In the genomic region with DNA sequence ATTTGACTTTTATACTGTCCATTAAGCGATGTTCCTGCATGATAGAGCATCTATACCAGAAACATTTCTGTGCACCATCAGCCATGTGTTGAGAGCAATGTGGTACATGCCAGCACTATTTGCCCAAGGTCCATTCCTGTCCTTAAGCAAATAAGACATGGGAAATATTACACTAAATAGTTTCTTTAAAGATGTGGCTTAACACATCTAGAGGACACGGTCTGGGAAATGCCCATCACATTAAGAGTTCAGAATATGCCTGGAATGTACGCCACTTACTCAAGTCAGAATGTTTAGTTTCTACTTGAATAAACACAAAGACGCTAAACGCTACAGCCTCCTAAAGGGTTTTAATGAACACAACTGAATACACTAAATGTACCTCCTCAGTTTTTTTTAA, we compare ENCODE assay signal across 18 mouse cellular contexts.
"Had no signal": no experiment of that assay in that cellular context is flagged by ENCODE, and none has a peak within 500 bp of the region (broad histone marks: within the 10 kb centered on the region; RNA-seq: fewer than 3 reads in every experiment).

No protein-coding gene starts in this region.

- H3K27ac ChIP-seq: limb, embryonic 15.5 days; liver, embryonic 12.5 days; liver, embryonic 14.5 days; midbrain, embryonic 10.5 days; midbrain, embryonic 12.5 days; neural tube, embryonic 13.5 days; neural tube, embryonic 15.5 days had no signal

- H3K4me1 ChIP-seq: limb, embryonic 15.5 days; liver, embryonic 12.5 days; midbrain, embryonic 10.5 days; midbrain, embryonic 12.5 days; neural tube, embryonic 13.5 days; neural tube, embryonic 15.5 days had no signal

- H3K4me2 ChIP-seq: limb, embryonic 15.5 days; liver, embryonic 12.5 days; midbrain, embryonic 12.5 days; neural tube, embryonic 13.5 days; neural tube, embryonic 15.5 days had no signal

- ATAC-seq: liver, embryonic 12.5 days; midbrain, embryonic 16.5 days had no signal

- H3K27me3 ChIP-seq: limb, embryonic 15.5 days; liver, embryonic 12.5 days; midbrain, embryonic 12.5 days; neural tube, embryonic 13.5 days; neural tube, embryonic 15.5 days had no signal

- H3K9me3 ChIP-seq: limb, embryonic 15.5 days; liver, embryonic 12.5 days; midbrain, embryonic 10.5 days; midbrain, embryonic 12.5 days; neural tube, embryonic 13.5 days; neural tube, embryonic 15.5 days had no signal

- DNase-seq: lung, adult 18-20 months; midbrain, embryonic 14.5 days; right cerebral cortex, adult 18-20 months; right cerebral cortex, postnatal 25 days; right cerebral cortex, postnatal 4 days; spleen, adult 18-20 months; thymus, adult 18-20 months; thymus, postnatal 25 days; thymus, postnatal 4 days had no signal

- H3K9ac ChIP-seq: limb, embryonic 15.5 days; liver, embryonic 12.5 days; liver, embryonic 14.5 days; midbrain, embryonic 12.5 days; neural tube, embryonic 13.5 days; neural tube, embryonic 15.5 days had no signal

- H3K4me3 ChIP-seq: limb, embryonic 15.5 days; liver, embryonic 12.5 days; midbrain, embryonic 10.5 days; midbrain, embryonic 12.5 days; myocyte; neural tube, embryonic 13.5 days; neural tube, embryonic 15.5 days had no signal

- H3K36me3 ChIP-seq: limb, embryonic 15.5 days; liver, embryonic 12.5 days; midbrain, embryonic 10.5 days; midbrain, embryonic 12.5 days; neural tube, embryonic 13.5 days; neural tube, embryonic 15.5 days had no signal
